Mouse (Mus musculus): ENCODE measurements at regions not wholly inside any gene's neighbourhood (a gene's known extent, or its start where the extent isn't known, plus 50 kb on each side); places are given as distances from the start of the nearest gene placed in this dataset.

GRCm38 (mm10) chr3:137728689-137729088, 57.4 kb downstream of the Gm21962 start:
- DNase-seq = no peak

- DNase-seq = no peak
Observed at GRCm38 (mm10) chr3:137729421-137729820, 58.1 kb downstream of the Gm21962 start.

- DNase-seq = no peak
Observed at GRCm38 (mm10) chr3:137737222-137737800, 66.0 kb downstream of the Gm21962 start.

- no peak for DNase-seq
Observed at GRCm38 (mm10) chr3:137741528-137741927, 70.2 kb downstream of the Gm21962 start.

GRCm38 (mm10) chr3:137742119-137742518, 70.8 kb downstream of the Gm21962 start:
- no peak for DNase-seq

- DNase-seq = no peak
Observed at GRCm38 (mm10) chr3:137751732-137752260, 80.5 kb downstream of the Gm21962 start.

GRCm38 (mm10) chr3:137752447-137753256, 81.3 kb downstream of the Gm21962 start:
- DNase-seq = peak; percentile 85 to 87

- DNase-seq = no peak
Observed at GRCm38 (mm10) chr3:137753257-137753654, 81.9 kb downstream of the Gm21962 start.

GRCm38 (mm10) chr3:137755391-137755790, 84.1 kb downstream of the Gm21962 start:
- DNase-seq = no peak

- no peak for DNase-seq
Observed at GRCm38 (mm10) chr3:137762213-137762884, 91.0 kb downstream of the Gm21962 start.

GRCm38 (mm10) chr3:137763406-137763805, 92.1 kb downstream of the Gm21962 start:
- DNase-seq = peak in 1 of 2 experiments; percentile 29

GRCm38 (mm10) chr3:137768627-137769026, 95.7 kb upstream of the H2afz start:
- DNase-seq = no peak

GRCm38 (mm10) chr3:137775076-137775849, 89.0 kb upstream of the H2afz start:
- DNase-seq = no peak

GRCm38 (mm10) chr3:137778113-137778512, 86.2 kb upstream of the H2afz start:
- peak in 1 of 2 experiments; percentile 32 for DNase-seq

- DNase-seq = no peak
Observed at GRCm38 (mm10) chr3:137780029-137780428, 84.3 kb upstream of the H2afz start.

GRCm38 (mm10) chr3:137782836-137783235, 81.5 kb upstream of the H2afz start:
- no peak for DNase-seq

- no peak for DNase-seq
Observed at GRCm38 (mm10) chr3:137783937-137784911, 80.1 kb upstream of the H2afz start.

- no peak for DNase-seq
Observed at GRCm38 (mm10) chr3:137785224-137785623, 79.1 kb upstream of the H2afz start.

GRCm38 (mm10) chr3:137785871-137786270, 78.4 kb upstream of the H2afz start:
- DNase-seq = no peak

GRCm38 (mm10) chr3:137789671-137790070, 74.6 kb upstream of the H2afz start:
- DNase-seq = no peak

GRCm38 (mm10) chr3:137790340-137790739, 73.9 kb upstream of the H2afz start:
- no peak for DNase-seq
